Mouse (Mus musculus) right cerebral cortex, postnatal 36 days (tissue): ENCODE data around the gene Dusp1.
A peak's percentile ranks its signal among the peaks of the same experiment; 100 is the strongest.

Source experiments
- DNase-seq, 2 experiments: peaks; one replicate each; pipeline ENCODE4 v3.0.0; 2022; ENCODE audit warnings: low spot score in 2 of 2, mixed read lengths in 1 of 2

The Dusp1 gene

GRCm38 (mm10) chr17:26502808-26503671 is 58.9 kb downstream of the Dusp1 start:
- DNase-seq, result peak; percentile 67 to 86

GRCm38 (mm10) chr17:26501826-26502225 is 60.1 kb downstream of the Dusp1 start:
- DNase-seq, result no peak

DNA sequence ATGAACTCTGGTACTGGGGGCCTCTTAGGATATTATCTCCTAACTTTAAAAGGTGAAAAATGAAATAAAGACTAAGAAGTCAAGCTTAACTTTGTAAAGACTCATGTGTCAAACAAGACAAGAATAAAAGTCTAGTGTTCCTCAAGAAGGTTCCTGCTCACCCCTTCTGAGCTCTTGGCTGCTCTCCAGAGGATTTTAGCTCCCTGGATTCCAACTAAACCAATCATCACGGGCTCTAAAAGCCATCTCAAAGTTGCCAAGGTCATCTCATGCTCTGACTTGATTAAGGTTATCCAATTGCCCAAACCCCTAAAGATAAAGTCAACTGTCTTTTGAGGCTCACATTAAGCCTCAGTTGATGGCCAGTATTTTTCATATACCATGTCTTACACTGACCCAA is 63.3 kb downstream of the Dusp1 start:
- no peak for DNase-seq

GRCm38 (mm10) chr17:26497416-26497923 is 64.5 kb downstream of the Dusp1 start:
- DNase-seq, result no peak

GRCm38 (mm10) chr17:26494642-26495468 is 67.1 kb downstream of the Dusp1 start:
- DNase-seq, result no peak

- no peak for DNase-seq
These were observed 69.7 kb downstream of the Dusp1 start for GRCm38 (mm10) chr17:26492246-26492645.

GRCm38 (mm10) chr17:26490910-26491309 is 71.0 kb downstream of the Dusp1 start:
- no peak for DNase-seq

GRCm38 (mm10) chr17:26490072-26490471 is 71.9 kb downstream of the Dusp1 start:
- DNase-seq, result no peak

DNA sequence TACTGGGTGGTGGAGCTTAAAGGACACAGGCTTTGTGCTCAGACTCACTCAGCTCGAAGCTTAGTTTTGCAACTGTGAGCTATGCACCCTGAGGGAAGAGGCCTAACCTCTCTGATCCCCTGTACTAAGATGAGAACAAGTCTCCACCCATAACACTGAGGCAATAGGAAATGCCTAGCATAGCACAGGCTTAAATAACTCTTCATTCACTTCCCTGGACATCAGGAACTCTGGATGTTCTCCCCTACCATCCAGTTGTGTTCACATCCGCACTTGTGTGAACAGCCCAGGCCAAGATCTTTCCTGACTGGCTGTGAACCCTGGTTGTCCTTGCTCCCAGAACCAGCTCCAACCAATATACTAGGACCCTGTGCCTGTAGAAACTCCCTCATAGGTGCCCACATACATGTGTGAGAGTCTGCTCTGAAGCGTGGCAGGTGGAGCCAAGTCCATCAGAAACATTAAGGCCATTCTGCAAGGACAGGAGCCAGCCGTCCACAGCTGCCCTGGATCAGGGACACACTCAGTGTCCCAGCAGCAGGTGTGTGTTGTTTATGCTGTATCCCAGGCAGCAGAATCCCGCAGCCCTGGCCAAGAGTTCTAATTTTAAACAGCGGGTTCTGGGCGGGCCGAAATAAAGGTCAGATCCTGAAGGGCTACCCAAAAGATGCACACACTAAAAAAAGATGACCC is 73.1 kb downstream of the Dusp1 start:
- no peak for DNase-seq

GRCm38 (mm10) chr17:26487917-26488316 is 74.0 kb downstream of the Dusp1 start:
- no peak for DNase-seq

DNA sequence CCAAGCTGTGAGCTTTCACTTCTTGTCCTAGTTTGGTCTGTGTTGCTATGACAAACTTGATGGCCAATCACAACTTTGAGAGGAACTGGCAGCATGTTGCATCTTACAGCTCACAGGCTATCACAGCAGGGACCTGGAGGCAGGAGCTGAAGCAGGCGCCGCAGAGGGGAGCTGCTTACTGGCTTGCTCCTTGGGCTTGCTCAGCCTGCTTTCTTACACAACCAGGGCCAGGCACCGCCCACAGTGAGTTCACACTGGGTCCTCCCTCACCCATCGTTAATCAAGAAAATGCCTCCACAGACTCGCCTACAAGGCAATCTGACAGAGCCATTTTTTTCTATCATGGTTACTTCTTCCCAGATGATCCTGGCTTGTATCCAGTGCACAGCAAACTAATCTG is 74.7 kb downstream of the Dusp1 start:
- DNase-seq, result no peak

DNA sequence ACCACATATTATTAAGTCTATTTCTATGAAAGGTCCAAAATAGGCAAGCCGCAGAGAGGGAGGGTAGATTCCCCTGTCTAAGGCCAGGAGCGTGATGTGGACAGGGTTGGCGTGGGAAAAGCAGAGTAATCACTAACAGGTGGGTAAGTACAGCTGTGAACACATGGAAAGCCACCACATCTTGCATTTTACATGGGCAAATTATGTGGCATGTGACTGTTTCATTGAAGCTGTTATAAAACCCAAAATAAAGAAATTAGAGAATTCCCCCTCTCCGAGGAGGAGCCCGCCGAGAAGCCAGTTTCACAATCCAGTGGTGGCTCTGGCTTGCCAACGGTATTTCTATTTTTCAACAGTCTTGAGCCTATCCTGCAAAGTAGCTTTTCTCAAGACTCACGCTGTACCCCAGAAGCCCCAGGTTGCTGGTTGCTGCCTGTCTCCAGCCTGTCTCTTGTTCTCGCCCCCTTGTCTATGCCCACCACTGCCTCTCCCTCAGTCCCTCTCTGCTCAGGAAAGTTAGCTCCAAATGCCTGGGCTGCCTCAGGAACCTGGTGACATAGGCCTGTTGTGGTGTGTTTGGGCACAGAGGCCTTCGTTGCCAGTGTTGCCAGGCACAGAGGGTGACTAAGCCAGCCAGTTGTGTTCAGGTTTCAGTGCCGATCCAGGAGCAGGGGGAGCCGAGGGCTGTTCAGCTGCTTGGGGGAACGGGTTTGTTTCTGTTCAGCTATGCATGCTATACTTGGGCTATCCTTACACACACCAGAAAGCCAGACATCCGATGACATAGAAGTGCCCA is 77.1 kb downstream of the Dusp1 start:
- no peak for DNase-seq

- no peak for DNase-seq
These were observed 81.0 kb downstream of the Dusp1 start for GRCm38 (mm10) chr17:26480956-26481355.

DNA sequence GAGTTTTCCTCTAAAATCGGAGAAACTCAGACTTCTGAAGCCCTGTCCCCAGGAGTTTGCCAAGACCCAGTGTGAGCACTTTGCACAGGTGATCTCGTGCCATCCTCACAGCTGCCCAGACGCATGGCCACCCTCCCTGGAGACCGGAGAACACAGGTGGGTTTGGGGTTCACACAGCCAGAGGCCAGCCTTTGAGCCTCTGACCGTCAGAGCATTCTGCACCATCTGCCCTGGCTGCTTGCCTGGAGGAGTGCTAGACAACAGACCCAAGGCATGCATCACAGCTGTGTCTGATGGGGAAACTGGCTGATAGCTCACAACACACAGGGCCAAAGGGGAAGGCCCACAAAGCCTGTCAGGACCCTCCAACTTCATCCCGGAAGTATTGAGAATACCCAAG is 82.3 kb downstream of the Dusp1 start:
- no peak for DNase-seq

- no peak for DNase-seq
These were observed 83.3 kb downstream of the Dusp1 start for GRCm38 (mm10) chr17:26478672-26479071.

DNA sequence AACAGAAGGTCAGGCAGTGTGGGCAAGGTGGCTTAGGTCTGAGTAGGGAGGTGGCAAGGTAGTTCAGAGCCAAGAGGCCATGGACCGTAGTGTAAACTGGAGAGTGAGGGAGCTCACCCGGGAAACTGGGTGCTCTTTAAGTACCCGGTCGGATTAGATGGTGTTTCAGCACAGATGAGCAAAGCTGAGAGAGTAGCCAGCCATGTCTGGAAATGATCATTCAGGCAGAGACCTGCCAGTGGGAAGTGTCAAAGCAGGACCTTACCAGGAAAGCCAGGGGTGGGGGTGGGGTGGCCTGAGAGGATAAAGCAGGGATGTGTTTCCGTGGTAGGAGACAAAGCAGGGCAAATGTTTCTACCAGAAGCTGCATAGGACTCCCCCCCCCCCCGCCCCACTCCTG is 85.1 kb downstream of the Dusp1 start:
- DNase-seq, result no peak

DNA sequence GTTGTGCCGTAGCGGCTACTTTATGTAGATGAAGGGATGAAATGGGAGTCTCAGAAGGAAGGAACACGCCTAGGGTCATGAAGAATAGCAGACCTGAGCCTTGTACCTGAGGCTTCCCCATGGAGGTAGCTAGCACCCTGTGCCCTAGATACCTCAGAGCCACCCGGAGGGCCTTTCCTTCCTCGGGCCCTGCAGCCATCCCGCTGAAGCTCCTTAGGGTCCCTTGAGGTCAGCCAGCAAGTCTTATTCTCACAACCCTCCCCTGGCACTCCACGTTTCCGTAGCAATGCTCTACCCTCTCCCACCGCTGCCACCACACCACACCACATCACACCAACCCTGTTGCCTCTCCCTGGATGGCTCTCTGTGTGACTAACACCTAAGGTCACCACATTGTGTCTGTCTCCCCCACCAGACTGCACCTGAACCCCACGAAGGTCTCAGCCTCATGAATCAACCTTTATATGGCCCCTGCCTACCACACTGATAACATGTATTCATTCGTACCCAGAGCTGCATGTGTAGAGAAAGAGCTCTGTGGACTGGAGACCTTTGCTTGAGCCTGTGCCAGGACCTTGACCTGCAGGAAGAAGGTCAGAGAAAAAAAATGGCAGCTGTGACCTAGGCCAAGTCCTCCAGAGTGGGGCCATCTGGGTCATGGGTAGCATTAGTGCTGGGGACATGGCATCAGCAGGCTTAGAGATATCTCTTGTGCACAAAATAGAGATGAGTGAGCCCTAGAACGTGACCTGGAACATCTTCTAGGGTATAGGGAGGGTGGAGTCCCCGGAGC is 93.6 kb downstream of the Dusp1 start:
- DNase-seq, result no peak

- DNase-seq, result no peak
These were observed 94.3 kb downstream of the Dusp1 start for GRCm38 (mm10) chr17:26467619-26468018.

DNA sequence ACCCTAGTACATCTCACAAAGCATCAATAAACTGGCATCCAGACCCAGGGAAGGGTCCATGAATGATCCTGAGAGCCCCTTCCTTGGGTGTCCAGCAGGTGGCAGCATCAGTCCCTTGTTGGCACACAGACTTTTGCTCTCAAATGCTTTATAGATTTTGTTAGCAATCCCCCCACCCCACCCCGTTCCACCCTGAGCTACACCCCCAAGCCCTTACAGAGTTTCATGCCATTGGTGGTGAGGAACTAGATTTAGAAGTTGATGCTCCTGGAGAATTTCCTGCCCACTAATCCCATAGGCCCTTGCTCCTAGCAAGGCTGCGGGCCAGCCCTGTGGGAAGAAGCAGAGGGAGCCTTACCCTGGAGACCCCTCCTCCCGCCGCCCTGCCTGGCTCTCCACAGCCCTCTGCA is 95.2 kb downstream of the Dusp1 start:
- DNase-seq, result peak; percentile 59 to 60

- DNase-seq, result no peak
These were observed 97.0 kb downstream of the Dusp1 start for GRCm38 (mm10) chr17:26464972-26465371.
